Mouse (Mus musculus) hematopoietic stem cell, adult 5-6 weeks (primary cell): Measurements from ENCODE around the gene Snx5. TPM values are rescaled to one million over a fixed set of nuclear protein-coding genes. Genes with fewer than 3 reads are reported as not detected.

ENCODE experiments used
- ATAC-seq, 2 experiments: fragments of 125-278 bp in 1 of 2; replicated peaks in 1 of 2; 2 replicates each; pipeline ENCODE4 v1.8.0; 2016 to 2017; ENCODE audit warnings: inconsistent platforms in 2 of 2, mild to moderate bottlenecking in 2 of 2, moderate number of reproducible peaks in 2 of 2, low read depth in 1 of 2, moderate TSS enrichment in 1 of 2; ENCODE audit not compliant: low FRiP score in 2 of 2, poor library complexity in 2 of 2, severe bottlenecking in 2 of 2, insufficient read depth in 1 of 2, low TSS enrichment in 1 of 2
- total RNA-seq: library from RNA; stranded (forward); fragments of 172-1452, 232-1000 nt; gene quantifications from 2 replicates; pipeline ENCODE4 v1.2.3, GENCODE M21; 2017

The Snx5 gene
- total RNA-seq, 1 experiment from 2014 or later: 321 TPM

- no peak for ATAC-seq
Measured at GRCm38 (mm10) chr2:144239318-144239717, 31.4 kb downstream of the Snx5 start.

- no peak for ATAC-seq
Measured at GRCm38 (mm10) chr2:144238341-144238740, 32.4 kb downstream of the Snx5 start.

GRCm38 (mm10) chr2:144236791-144237584 lies 33.7 kb downstream of the Snx5 start:
- no peak for ATAC-seq

- no peak for ATAC-seq
Measured at GRCm38 (mm10) chr2:144235776-144236175, 34.9 kb downstream of the Snx5 start.

GRCm38 (mm10) chr2:144233534-144233933 lies 37.2 kb downstream of the Snx5 start:
- ATAC-seq: no peak

- ATAC-seq: peak; percentile 86 to 88
Measured at GRCm38 (mm10) chr2:144231115-144231514, 39.6 kb downstream of the Snx5 start.

GRCm38 (mm10) chr2:144230498-144230897 lies 40.2 kb downstream of the Snx5 start:
- ATAC-seq: peak; percentile 27 to 40

GRCm38 (mm10) chr2:144229647-144230046 lies 41.1 kb downstream of the Snx5 start:
- ATAC-seq: no peak

- peak; percentile 44 to 50 for ATAC-seq
Measured at GRCm38 (mm10) chr2:144228521-144229346, 42.0 kb downstream of the Snx5 start.

GRCm38 (mm10) chr2:144226906-144227586 lies 43.7 kb downstream of the Snx5 start:
- ATAC-seq: no peak

GRCm38 (mm10) chr2:144224351-144224750 lies 46.4 kb downstream of the Snx5 start:
- peak; percentile 31 to 72 for ATAC-seq

GRCm38 (mm10) chr2:144215601-144216000 lies 55.1 kb downstream of the Snx5 start:
- ATAC-seq: no peak

- ATAC-seq: no peak
Measured at GRCm38 (mm10) chr2:144215195-144215594, 55.5 kb downstream of the Snx5 start.

- no peak for ATAC-seq
Measured at GRCm38 (mm10) chr2:144214508-144215185, 56.1 kb downstream of the Snx5 start.

- ATAC-seq: peak; percentile 95 to 96
Measured at GRCm38 (mm10) chr2:144213803-144214202, 56.9 kb downstream of the Snx5 start.

- no peak for ATAC-seq
Measured at GRCm38 (mm10) chr2:144209425-144209824, 61.3 kb downstream of the Snx5 start.

GRCm38 (mm10) chr2:144207365-144207764 lies 63.3 kb downstream of the Snx5 start:
- no peak for ATAC-seq
